Mouse (Mus musculus): ENCODE measurements at regions not wholly inside any gene's neighbourhood (a gene's known extent, or its start where the extent isn't known, plus 50 kb on each side); places are given as distances from the start of the nearest gene placed in this dataset.

DNA sequence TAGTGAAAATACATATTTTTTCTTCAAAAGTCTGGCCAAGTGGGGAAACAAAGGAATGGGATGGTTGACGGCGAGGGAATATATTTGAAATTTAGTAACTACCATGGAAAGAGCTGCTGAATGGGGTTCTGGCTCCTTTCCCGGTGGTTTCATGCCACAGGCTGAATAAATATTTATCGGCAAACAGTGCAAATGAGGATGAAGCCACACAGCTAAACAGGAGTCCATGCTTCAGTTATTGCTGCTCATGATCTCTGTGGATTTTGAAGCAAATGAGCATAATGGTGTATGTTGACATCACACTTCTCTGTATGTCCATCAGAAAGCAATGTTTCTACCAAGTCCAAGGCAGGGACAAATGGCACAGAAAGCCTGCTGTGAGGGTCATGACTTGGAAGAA, 3580.6 kb upstream of the Gm7489 start:
- no peak for TF ChIP-seq CTCF (IDR thresholded peaks at IDR 0.05; ENCODE audit: control insufficient read depth, insufficient read depth, low read length)
- no peak for TF ChIP-seq POLR2A (IDR thresholded peaks at IDR 0.05; ENCODE audit: borderline replicate concordance, control insufficient read depth, low read depth, low read length)

Measured in bone marrow, adult 2 months (tissue).